Mouse (Mus musculus) intestine, embryonic 14.5 days (tissue): ENCODE measurements around the gene Elac2. TPM values are rescaled to one million over a fixed set of nuclear protein-coding genes. Genes with fewer than 3 reads are reported as not detected.

Experiments used
- ATAC-seq: fragments of 200-750 bp; cut with Nextera tagmentation; replicated peaks from 2 replicates; pipeline ENCODE4 v1.8.0; 2017; ENCODE audit warnings: low read depth, moderate number of reproducible peaks, moderate TSS enrichment, moderate library complexity; ENCODE audit not compliant: low FRiP score, low TSS enrichment
- DNase-seq: peaks from one replicate; pipeline ENCODE4 v3.0.0-alpha.2; 2018; ENCODE audit warnings: low spot score
- H3K27ac ChIP-seq: fragments of 300-500 bp; sonication (generic); 2 replicates; pipeline ENCODE4 v1.5.1; 2014; ENCODE audit warnings: low read depth, mild to moderate bottlenecking, control low read depth
- H3K27me3 ChIP-seq: fragments of 300-500 bp; sonication (generic); replicated peaks from 2 replicates; pipeline ENCODE4 v1.6.1; 2014; ENCODE audit warnings: low read length, control low read depth; ENCODE audit not compliant: control insufficient read depth, insufficient read depth
- H3K36me3 ChIP-seq: fragments of 300-500 bp; sonication (generic); 2 replicates; pipeline ENCODE4 v1.6.1; 2014; ENCODE audit warnings: low read length, control low read depth; ENCODE audit not compliant: control insufficient read depth, insufficient read depth
- H3K4me1 ChIP-seq: fragments of 300-500 bp; sonication (generic); replicated peaks from 2 replicates; pipeline ENCODE4 v1.6.1; 2014; ENCODE audit warnings: low read length, control low read depth, mixed read lengths; ENCODE audit not compliant: control insufficient read depth, insufficient read depth
- H3K4me2 ChIP-seq: fragments of 300-500 bp; sonication (generic); 2 replicates; pipeline ENCODE4 v1.6.1; 2014; ENCODE audit warnings: low read length
- H3K4me3 ChIP-seq: fragments of 300-500 bp; sonication (generic); 2 replicates; pipeline ENCODE4 v1.5.1; 2014; ENCODE audit warnings: low read depth, low read length, control low read depth, mixed read lengths
- H3K9ac ChIP-seq: fragments of 300-500 bp; sonication (generic); 2 replicates; pipeline ENCODE4 v1.6.1; 2014; ENCODE audit warnings: mild to moderate bottlenecking, low read length
- H3K9me3 ChIP-seq: fragments of 300-500 bp; sonication (generic); 2 replicates; pipeline ENCODE4 v1.6.1; 2016; ENCODE audit warnings: low read length, control low read depth; ENCODE audit not compliant: control insufficient read depth
- WGBS: fragments of 180-500 bp; shearing (Covaris S2); extraction: QIAGEN DNeasy Blood & Tissue Kit; methylation state at CpG from one replicate; pipeline ENCODE4 v1.1.7; 2014; 5-methylcytosine and 5-hydroxymethylcytosine counted together
- polyA plus RNA-seq: library from polyadenylated mRNA; unstranded; fragments of >200 nt; fragmentation: Nextera tagmentation; extraction: Ambion mirVana; gene quantifications from 2 replicates; pipeline ENCODE4 v1.2.1, GENCODE M21; 2014

Elac2 gene
- polyA plus RNA-seq, 1 experiment from 2014 or later: 31.5 TPM

DNA sequence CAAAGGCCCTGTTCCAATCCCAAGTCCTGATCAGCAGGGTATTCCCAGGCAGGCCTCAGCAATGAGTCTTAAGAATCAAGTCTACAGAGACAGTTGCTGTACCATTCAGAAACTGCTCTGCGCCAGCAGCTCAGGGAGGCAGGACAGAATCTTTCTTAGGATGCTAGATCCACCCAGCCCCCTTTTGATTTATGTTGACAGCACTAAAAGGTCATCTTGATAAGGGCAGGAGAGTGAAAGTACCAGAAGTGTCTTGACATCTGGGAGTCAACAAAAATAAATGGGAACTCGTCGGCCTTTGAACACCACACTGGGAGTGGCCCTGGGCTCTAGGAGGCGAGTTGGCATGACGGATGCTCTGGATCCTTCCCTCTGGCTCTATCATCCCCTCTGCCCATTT, 24.8 kb downstream of the Elac2 start:
- Histone ChIP-seq H3K27me3 (no peaks in the 10 kb centered on the region), H3K4me3 (no peak overlapping the region), H3K9me3 (no peaks in the 10 kb centered on the region), H3K9ac (no peak overlapping the region), H3K4me1 (no peaks in the 10 kb centered on the region), H3K36me3 (peaks cover 46% of the 10 kb centered on the region), H3K27ac (no peak overlapping the region), H3K4me2 (no peak overlapping the region)
- DNase-seq (no peak), ATAC-seq (no peak)
- WGBS: 37% methylated on average over 5 of the region's 5 CpGs

DNA sequence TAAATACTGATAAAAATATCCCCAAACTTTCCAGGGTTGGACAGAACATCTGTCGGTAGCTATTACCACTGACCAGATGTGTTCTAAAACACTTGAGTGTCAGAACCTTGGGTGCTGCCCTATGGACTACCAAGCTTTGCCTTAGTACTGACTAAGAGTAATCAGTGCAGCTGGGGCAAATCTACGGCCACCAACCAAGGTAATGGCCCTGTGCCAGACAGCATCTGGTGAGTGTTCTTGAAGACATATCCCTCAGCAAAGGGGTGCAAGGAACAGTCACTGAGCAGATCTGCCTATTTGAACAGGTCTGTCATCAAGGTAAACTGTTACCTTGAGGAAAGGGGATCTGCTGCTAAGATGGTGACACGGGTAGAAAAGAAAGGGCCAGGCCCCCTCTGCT, 26.0 kb downstream of the Elac2 start:
- ATAC-seq: no peak
- Histone ChIP-seq H3K27ac (no peak overlapping the region), H3K9me3 (no peaks in the 10 kb centered on the region), H3K36me3 (peaks cover 34% of the 10 kb centered on the region), H3K4me1 (no peaks in the 10 kb centered on the region), H3K4me3 (no peak overlapping the region), H3K9ac (no peak overlapping the region), H3K4me2 (no peak overlapping the region), H3K27me3 (no peaks in the 10 kb centered on the region)
- 70% methylated on average over 3 of the region's 3 CpGs for WGBS
- DNase-seq: no peak

DNA sequence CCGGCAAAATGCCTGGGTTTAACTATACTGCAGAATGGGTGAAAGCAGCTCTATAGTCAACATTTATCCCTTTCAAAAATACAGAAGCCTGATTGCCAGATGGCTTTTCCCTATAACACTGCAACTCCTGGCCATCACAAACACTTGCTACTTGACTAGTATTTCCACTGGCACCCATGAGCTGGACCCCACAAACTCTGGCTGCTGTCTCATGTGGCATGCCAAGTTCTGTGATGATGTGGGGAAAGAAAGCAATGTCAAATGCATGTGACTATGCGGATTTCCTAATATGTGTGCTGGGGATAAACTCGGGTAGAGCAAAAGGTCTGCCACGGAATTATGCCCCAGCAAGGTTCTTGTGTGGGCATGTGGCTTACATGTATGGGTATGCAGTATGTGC, 27.2 kb downstream of the Elac2 start:
- H3K27me3 ChIP-seq: no peaks in the 10 kb centered on the region
- 92% methylated on average over 4 of the region's 4 CpGs for WGBS
- peaks cover 22% of the 10 kb centered on the region for H3K36me3 ChIP-seq
- H3K4me1 ChIP-seq: no peaks in the 10 kb centered on the region
- H3K4me2 ChIP-seq: no peak overlapping the region
- ATAC-seq (no peak), DNase-seq (no peak)
- H3K4me3 ChIP-seq: no peak overlapping the region
- no peak overlapping the region for H3K9ac ChIP-seq
- H3K27ac ChIP-seq: no peak overlapping the region
- H3K9me3 ChIP-seq: no peaks in the 10 kb centered on the region

DNA sequence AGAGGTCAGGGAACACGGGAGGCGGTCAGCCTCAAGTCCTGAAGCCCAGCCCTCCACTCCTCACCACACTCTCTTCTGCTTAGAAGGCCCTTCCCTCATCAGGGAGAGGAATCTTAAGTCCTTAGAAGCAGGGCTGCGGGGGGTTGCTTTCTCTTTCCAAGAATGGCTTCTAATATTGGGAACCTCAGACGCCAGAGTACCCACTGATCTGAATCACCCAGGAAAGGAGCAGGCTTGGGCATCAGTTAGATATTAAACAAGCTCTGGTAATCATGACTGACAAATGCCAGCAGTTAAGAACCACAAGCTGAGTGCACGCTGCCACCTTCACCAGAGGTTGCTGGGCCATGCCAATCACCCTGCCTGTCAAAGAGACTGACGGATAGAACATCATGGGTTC, 35.1 kb downstream of the Elac2 start:
- DNase-seq: no peak
- no peak overlapping the region for H3K4me2 ChIP-seq

DNA sequence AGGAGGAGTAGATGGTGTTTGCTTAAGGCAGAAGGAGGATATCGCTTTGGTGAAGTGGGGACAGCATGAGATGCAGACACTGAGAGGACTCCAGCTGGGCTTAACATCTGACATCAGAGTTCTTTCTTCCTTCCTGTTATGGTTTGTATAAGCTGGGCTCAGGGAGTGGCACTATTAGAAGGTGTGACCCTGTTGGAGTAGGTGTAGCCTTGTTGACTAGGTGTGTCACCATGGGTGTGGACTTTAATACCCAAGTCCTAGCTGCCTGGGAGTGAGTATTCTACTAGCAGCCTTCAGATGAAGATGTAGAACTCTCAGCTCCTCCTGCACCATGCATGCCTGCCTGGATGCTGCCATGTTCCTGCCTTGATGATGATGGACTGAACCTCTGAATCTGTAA, 37.9 kb downstream of the Elac2 start:
- no peak overlapping the region for H3K4me2 ChIP-seq
- H3K4me3 ChIP-seq: no peak overlapping the region
- WGBS: 89% methylated on average over 1 of the region's 1 CpGs
- H3K9me3 ChIP-seq: no peaks in the 10 kb centered on the region
- ATAC-seq (no peak), DNase-seq (no peak)
- no peak overlapping the region for H3K27ac ChIP-seq
- no peaks in the 10 kb centered on the region for H3K4me1 ChIP-seq
- H3K27me3 ChIP-seq: no peaks in the 10 kb centered on the region
- no peaks in the 10 kb centered on the region for H3K36me3 ChIP-seq
- H3K9ac ChIP-seq: no peak overlapping the region

More for the DNA sequence above, 35.1 kb downstream of the Elac2 start:
- WGBS: 70% methylated on average over 6 of the region's 6 CpGs
- Histone ChIP-seq H3K27me3 (no peaks in the 10 kb centered on the region), H3K4me3 (no peak overlapping the region), H3K9ac (no peak overlapping the region), H3K36me3 (no peaks in the 10 kb centered on the region), H3K4me1 (no peaks in the 10 kb centered on the region), H3K9me3 (no peaks in the 10 kb centered on the region), H3K27ac (no peak overlapping the region)
- ATAC-seq: no peak

DNA sequence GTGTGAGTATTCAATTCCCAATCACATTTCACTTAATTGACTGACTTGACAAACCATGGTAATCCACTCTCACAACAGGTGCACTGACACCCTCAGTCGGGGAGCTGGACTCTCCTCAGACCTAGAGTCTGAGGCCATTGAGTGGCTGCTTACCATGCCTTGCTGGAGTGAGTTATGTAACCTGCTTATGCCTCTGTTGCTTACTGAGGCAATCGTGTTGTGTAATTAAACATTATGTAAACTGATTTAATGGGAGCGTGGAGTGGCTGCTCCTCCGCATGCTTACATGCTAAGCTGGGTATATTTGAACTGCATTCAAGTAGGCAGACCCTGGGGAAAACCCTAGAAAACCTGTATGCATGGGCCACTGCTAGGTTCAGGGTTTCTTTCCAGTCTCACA, 41.9 kb downstream of the Elac2 start:
- Histone ChIP-seq H3K4me1 (no peaks in the 10 kb centered on the region), H3K9ac (no peak overlapping the region), H3K27ac (no peak overlapping the region), H3K4me3 (no peak overlapping the region), H3K36me3 (0 out of 2 replicates have a peak, but pooled peaks cover 3% of the 10 kb centered on the region), H3K9me3 (no peaks in the 10 kb centered on the region), H3K4me2 (no peak overlapping the region), H3K27me3 (no peaks in the 10 kb centered on the region)
- 88% methylated on average over 4 of the region's 4 CpGs for WGBS
- DNase-seq: no peak
- no peak for ATAC-seq

DNA sequence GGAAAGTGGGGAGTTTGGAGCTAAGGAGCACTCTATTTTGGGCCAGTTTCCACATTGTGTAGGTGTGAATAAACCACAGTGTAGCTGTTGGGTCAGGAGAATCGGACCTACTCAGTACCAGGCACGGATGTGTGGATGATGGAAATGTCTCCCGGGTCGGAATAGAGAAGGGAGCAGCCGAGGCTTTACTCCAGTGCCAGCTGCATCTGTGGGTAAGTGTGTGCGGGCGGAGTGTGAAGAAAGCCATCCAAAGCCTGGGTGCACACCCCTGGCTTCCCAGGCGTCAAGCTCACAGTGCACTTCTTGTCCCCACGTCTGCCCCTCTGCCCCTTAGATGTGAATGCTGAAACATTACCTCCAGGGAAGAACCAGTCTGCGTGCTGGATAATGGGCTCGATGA, 43.9 kb downstream of the Elac2 start:
- no peaks in the 10 kb centered on the region for H3K27me3 ChIP-seq
- no peaks in the 10 kb centered on the region for H3K9me3 ChIP-seq
- H3K4me1 ChIP-seq: no peaks in the 10 kb centered on the region
- DNase-seq: no peak
- no peak overlapping the region for H3K4me2 ChIP-seq
- H3K9ac ChIP-seq: no peak overlapping the region
- H3K36me3 ChIP-seq: 0 out of 2 replicates have a peak, but pooled peaks cover 3% of the 10 kb centered on the region
- no peak for ATAC-seq
- no peak overlapping the region for H3K4me3 ChIP-seq
- no peak overlapping the region for H3K27ac ChIP-seq
- 87% methylated on average over 11 of the region's 11 CpGs for WGBS

DNA sequence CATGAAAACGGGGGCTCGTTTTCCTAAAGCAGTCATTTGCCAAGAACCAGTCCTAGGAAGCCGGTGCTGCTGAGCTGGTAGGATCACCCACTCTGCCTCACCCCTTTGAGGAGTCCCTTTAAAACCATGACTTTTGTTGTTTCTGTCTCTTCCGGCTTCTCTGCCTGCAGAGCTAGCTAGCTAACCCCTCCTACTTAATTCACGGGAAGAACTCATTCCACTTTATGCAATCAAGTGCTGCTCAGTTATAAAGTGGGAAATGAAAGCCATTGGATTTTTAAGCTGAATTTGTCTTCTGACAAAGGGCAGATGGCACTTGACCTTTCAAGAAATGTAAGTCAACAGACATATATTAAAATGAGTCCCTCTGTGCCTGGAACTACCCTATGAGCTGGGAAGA, 49.2 kb downstream of the Elac2 start:
- Histone ChIP-seq H3K4me3 (no peak overlapping the region), H3K27ac (no peak overlapping the region), H3K4me2 (no peak overlapping the region), H3K4me1 (no peaks in the 10 kb centered on the region), H3K9ac (no peak overlapping the region), H3K27me3 (no peaks in the 10 kb centered on the region), H3K36me3 (0 out of 2 replicates have a peak, but pooled peaks cover 3% of the 10 kb centered on the region), H3K9me3 (no peaks in the 10 kb centered on the region)
- no peak for DNase-seq
- WGBS: 68% methylated on average over 5 of the region's 5 CpGs
- no peak for ATAC-seq

DNA sequence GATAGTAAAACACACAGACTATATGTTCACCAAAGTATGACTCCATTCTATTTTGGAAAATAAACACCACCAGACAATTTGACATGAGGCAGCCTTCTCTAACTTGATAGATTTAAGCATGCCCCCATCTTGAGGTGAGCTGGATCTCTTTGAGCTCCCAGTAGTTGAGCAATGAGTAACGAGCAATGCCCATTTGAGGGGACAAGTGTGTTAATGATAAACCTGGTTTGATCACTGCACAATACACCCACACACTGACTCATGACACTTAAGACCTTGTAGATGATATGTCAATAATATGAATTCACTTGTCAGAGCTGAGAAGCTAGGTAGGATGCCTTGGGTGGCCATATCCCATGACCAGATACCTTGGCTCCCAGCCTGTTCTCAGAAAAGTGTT, 51.4 kb downstream of the Elac2 start:
- Histone ChIP-seq H3K4me3 (no peak overlapping the region), H3K27me3 (no peaks in the 10 kb centered on the region), H3K36me3 (no peaks in the 10 kb centered on the region; the same call in 1 of the 2 replicates), H3K9me3 (no peaks in the 10 kb centered on the region), H3K9ac (no peak overlapping the region), H3K4me2 (no peak overlapping the region), H3K4me1 (no peaks in the 10 kb centered on the region), H3K27ac (no peak overlapping the region)
- DNase-seq: no peak
- no peak for ATAC-seq
- WGBS: 48% methylated on average over 1 of the region's 1 CpGs
